Mouse (Mus musculus) stomach, embryonic 14.5 days (tissue): Measurements from ENCODE around the gene Ccdc141. TPM values are rescaled to one million over a fixed set of nuclear protein-coding genes. Genes with fewer than 3 reads are reported as not detected.
"Not testable (repeated sequence)": the region's sequence is repeated elsewhere in the genome, so short reads cannot be mapped to it uniquely, and the experiment has no call there.

ENCODE experiments used
- ATAC-seq: fragments of 200-750 bp; cut with Nextera tagmentation; 2 replicates; pipeline ENCODE4 v1.8.0; 2017; ENCODE audit warnings: low read depth, moderate TSS enrichment; ENCODE audit not compliant: insufficient number of reproducible peaks, insufficient read depth, low FRiP score
- H3K27ac ChIP-seq: fragments of 300-500 bp; sonication (generic); 2 replicates; pipeline ENCODE4 v1.5.1; 2014; ENCODE audit warnings: mild to moderate bottlenecking, low read length, moderate library complexity, mixed read lengths
- H3K27me3 ChIP-seq: fragments of 300-500 bp; sonication (generic); 2 replicates; pipeline ENCODE4 v1.6.1; 2014; ENCODE audit warnings: low read length, control low read depth, mixed read lengths; ENCODE audit not compliant: control insufficient read depth, insufficient read depth
- H3K36me3 ChIP-seq: fragments of 300-500 bp; sonication (generic); 2 replicates; pipeline ENCODE4 v1.6.1; 2014; ENCODE audit warnings: mild to moderate bottlenecking, control low read depth, low read length, moderate library complexity, mixed read lengths; ENCODE audit not compliant: control insufficient read depth, insufficient read depth
- H3K4me1 ChIP-seq: fragments of 300-500 bp; sonication (generic); 2 replicates; pipeline ENCODE4 v1.6.1; 2014; ENCODE audit warnings: low read length, control low read depth, mixed read lengths; ENCODE audit not compliant: control insufficient read depth, insufficient read depth
- H3K4me2 ChIP-seq: fragments of 300-500 bp; sonication (generic); replicated peaks from 2 replicates; pipeline ENCODE4 v1.6.1; 2014; ENCODE audit warnings: low read depth, low read length, control low read depth
- H3K4me3 ChIP-seq: fragments of 300-500 bp; sonication (generic); 2 replicates; pipeline ENCODE4 v1.5.1; 2014; ENCODE audit warnings: low read depth, low read length, control low read depth
- H3K9ac ChIP-seq: fragments of 300-500 bp; sonication (generic); replicated peaks from 2 replicates; pipeline ENCODE4 v1.6.1; 2014; ENCODE audit warnings: low read depth, mild to moderate bottlenecking, control low read depth, low read length, moderate library complexity, mixed read lengths
- H3K9me3 ChIP-seq: fragments of 300-500 bp; sonication (generic); 2 replicates; pipeline ENCODE4 v1.6.1; 2016; ENCODE audit warnings: low read depth, low read length, control low read depth; ENCODE audit not compliant: control insufficient read depth
- WGBS: fragments of 180-500 bp; shearing (Covaris S2); extraction: QIAGEN DNeasy Blood & Tissue Kit; methylation state at CpG from one replicate; pipeline ENCODE4 v1.1.7; 2014; 5-methylcytosine and 5-hydroxymethylcytosine counted together
- polyA plus RNA-seq: library from polyadenylated mRNA; unstranded; fragments of >200 nt; fragmentation: Nextera tagmentation; extraction: Ambion mirVana; gene quantifications from 2 replicates; pipeline ENCODE4 v1.2.1, GENCODE M21; 2014

Ccdc141 gene
- polyA plus RNA-seq, 1 experiment from 2014 or later = 11.2 TPM

- Histone ChIP-seq H3K27ac (no peak overlapping the region), H3K4me2 (no peak overlapping the region), H3K36me3 (no peaks in the 10 kb centered on the region), H3K9me3 (no peaks in the 10 kb centered on the region), H3K9ac (no peak overlapping the region), H3K4me1 (no peaks in the 10 kb centered on the region), H3K4me3 (no peak overlapping the region), H3K27me3 (no peaks in the 10 kb centered on the region)
- 82% methylated on average over 13 of the region's 13 CpGs for WGBS
- ATAC-seq = no peak
Observed at GRCm38 (mm10) chr2:77033322-77034060, 136.9 kb downstream of the Ccdc141 start.

- no peak for ATAC-seq
- H3K27me3 ChIP-seq = no peaks in the 10 kb centered on the region
- H3K36me3 ChIP-seq = no peaks in the 10 kb centered on the region
- 89% methylated on average over 2 of the region's 2 CpGs for WGBS
- no peak overlapping the region for H3K27ac ChIP-seq
- H3K9ac ChIP-seq = no peak overlapping the region
- H3K9me3 ChIP-seq = no peaks in the 10 kb centered on the region
- H3K4me3 ChIP-seq = no peak overlapping the region
- no peak overlapping the region for H3K4me2 ChIP-seq
- H3K4me1 ChIP-seq = no peaks in the 10 kb centered on the region
Observed at GRCm38 (mm10) chr2:77020649-77021048, 149.8 kb downstream of the Ccdc141 start.

GRCm38 (mm10) chr2:77017735-77018134, 152.7 kb downstream of the Ccdc141 start:
- 66% methylated on average over 4 of the region's 4 CpGs for WGBS
- no peak for ATAC-seq

GRCm38 (mm10) chr2:77013449-77013848, 157.0 kb downstream of the Ccdc141 start:
- H3K9me3 ChIP-seq, H3K27ac ChIP-seq, H3K27me3 ChIP-seq, H3K4me3 ChIP-seq, ATAC-seq, H3K4me1 ChIP-seq, H3K36me3 ChIP-seq, H3K9ac ChIP-seq, H3K4me2 ChIP-seq: not testable (repeated sequence)
- WGBS = 86% methylated on average over 6 of the region's 6 CpGs

More at GRCm38 (mm10) chr2:77017735-77018134, 152.7 kb downstream of the Ccdc141 start:
- H3K4me3 ChIP-seq = no peak overlapping the region
- H3K9me3 ChIP-seq = no peaks in the 10 kb centered on the region
- H3K27ac ChIP-seq = no peak overlapping the region
- no peaks in the 10 kb centered on the region for H3K36me3 ChIP-seq
- no peak overlapping the region for H3K9ac ChIP-seq
- no peaks in the 10 kb centered on the region for H3K4me1 ChIP-seq
- no peaks in the 10 kb centered on the region for H3K27me3 ChIP-seq
- H3K4me2 ChIP-seq = no peak overlapping the region

DNA sequence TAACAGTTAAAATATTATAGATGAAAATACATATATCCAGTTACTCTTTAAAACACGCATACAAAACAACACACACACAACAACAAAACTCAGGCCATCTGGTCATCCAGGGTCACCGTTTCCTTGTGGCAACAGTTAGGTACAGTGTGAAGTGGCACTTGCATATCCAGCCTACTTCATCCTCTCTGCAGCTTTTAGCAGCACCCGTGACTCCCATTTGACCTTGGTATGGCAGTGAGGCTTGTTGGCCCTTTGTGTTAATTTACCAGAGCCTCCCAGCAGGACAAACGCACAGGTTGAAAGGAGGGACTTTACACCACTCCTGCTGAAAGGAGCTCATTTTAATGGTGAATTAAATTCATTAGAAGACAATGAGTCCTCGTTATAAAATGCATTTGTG, 158.5 kb downstream of the Ccdc141 start:
- Histone ChIP-seq H3K9me3 (no peaks in the 10 kb centered on the region), H3K4me3 (no peak overlapping the region), H3K27ac (no peak overlapping the region), H3K4me2 (no peak overlapping the region), H3K27me3 (no peaks in the 10 kb centered on the region), H3K4me1 (no peaks in the 10 kb centered on the region), H3K36me3 (no peaks in the 10 kb centered on the region), H3K9ac (no peak overlapping the region)
- no peak for ATAC-seq
- 69% methylated on average over 5 of the region's 5 CpGs for WGBS

- WGBS = 72% methylated on average over 7 of the region's 7 CpGs
- H3K9me3 ChIP-seq = no peaks in the 10 kb centered on the region
- H3K4me3 ChIP-seq = no peak overlapping the region
- no peak for ATAC-seq
- H3K4me2 ChIP-seq = no peak overlapping the region
- H3K27me3 ChIP-seq = no peaks in the 10 kb centered on the region
- no peak overlapping the region for H3K27ac ChIP-seq
- H3K36me3 ChIP-seq = no peaks in the 10 kb centered on the region
- no peaks in the 10 kb centered on the region for H3K4me1 ChIP-seq
- H3K9ac ChIP-seq = no peak overlapping the region
Observed at GRCm38 (mm10) chr2:77007015-77007414, 163.4 kb downstream of the Ccdc141 start.

GRCm38 (mm10) chr2:77003148-77003547, 167.3 kb downstream of the Ccdc141 start:
- WGBS = 58% methylated on average over 2 of the region's 2 CpGs
- Histone ChIP-seq H3K27me3 (no peaks in the 10 kb centered on the region), H3K4me1 (no peaks in the 10 kb centered on the region), H3K36me3 (no peaks in the 10 kb centered on the region), H3K4me3 (no peak overlapping the region), H3K27ac (no peak overlapping the region), H3K4me2 (no peak overlapping the region), H3K9me3 (no peaks in the 10 kb centered on the region), H3K9ac (no peak overlapping the region)
- ATAC-seq = no peak

GRCm38 (mm10) chr2:76998351-76998750, 172.1 kb downstream of the Ccdc141 start:
- Histone ChIP-seq H3K4me3 (no peak overlapping the region), H3K9ac (no peak overlapping the region), H3K4me2 (no peak overlapping the region), H3K4me1 (no peaks in the 10 kb centered on the region), H3K27me3 (no peaks in the 10 kb centered on the region), H3K36me3 (no peaks in the 10 kb centered on the region), H3K27ac (no peak overlapping the region), H3K9me3 (no peaks in the 10 kb centered on the region)
- WGBS = 46% methylated on average over 5 of the region's 5 CpGs
- no peak for ATAC-seq
